Mouse (Mus musculus): Measurements from ENCODE around the gene Rufy1. TPM values are rescaled to one million over a fixed set of nuclear protein-coding genes. Genes with fewer than 3 reads are reported as not detected.

Gene Rufy1
- polyA plus RNA-seq, 1 experiment from 2014 or later, result 22.5 TPM

DNA sequence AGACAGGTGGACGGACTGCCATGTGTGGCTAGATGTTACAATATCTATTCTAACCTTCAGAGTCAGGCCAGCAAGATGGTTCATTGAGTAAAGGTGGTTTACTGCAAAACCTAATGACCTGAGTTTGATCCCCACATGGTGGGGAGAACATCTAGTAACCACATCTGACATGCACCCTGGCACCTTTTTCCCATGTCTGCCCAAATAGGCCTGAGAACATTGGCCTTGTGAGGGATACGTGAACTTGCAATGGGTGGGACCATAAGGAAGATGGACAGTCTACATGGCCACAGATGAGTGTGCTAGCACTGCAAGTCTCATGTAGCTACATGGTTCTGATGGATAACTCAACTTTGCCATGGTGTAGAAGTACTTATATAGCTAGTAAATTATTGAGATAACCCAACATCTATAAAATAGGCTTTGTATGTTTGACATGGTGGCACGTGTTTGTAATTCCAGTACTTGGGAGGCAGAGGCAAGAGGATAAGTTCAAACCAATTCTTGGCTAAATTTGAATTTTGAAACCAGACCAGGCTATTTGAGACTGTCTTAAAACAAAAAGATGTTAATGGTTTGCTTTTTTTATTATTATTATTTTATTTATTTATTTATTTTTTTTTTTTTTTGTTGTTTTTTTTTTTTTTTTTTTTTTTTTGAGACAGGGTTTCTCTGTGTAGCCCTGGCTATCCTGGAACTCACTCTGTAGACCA is 42.6 kb downstream of the Rufy1 start:
- Histone ChIP-seq H3K4me1 (0 out of 2 replicates have a peak, but pooled peaks cover 2% of the 10 kb centered on the region), H3K36me3 (peaks cover 92% of the 10 kb centered on the region), H3K27ac (no peak overlapping the region), H3K9me3 (replicated peaks) (no peaks in the 10 kb centered on the region), H3K27me3 (ENCODE audit: low read depth, poor library complexity, severe bottlenecking) (no peaks in the 10 kb centered on the region), H3K4me3 (no peak overlapping the region)
- DNase-seq (ENCODE audit: low spot score), result no peak
- 96% methylated on average over 3 of the region's 3 CpGs for WGBS

DNA sequence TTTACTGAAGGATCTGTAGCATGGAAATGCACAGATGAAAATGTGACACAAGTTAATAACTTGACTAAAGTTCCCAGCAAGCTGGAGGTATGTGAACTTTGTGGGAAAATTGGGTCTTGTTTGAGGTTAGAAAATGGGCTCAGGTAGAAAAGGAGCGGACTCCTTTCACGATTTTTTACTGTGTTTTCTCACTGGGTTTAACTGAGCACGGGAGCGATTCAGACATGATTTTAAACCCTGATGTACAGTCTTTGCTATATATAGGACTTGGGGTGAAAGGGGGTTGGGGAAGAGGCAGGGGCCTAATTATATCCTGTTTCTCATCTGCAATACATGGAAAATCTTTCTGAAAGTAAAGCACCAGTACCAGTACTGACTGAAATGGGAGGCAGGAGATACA is 43.2 kb downstream of the Rufy1 start:
- Histone ChIP-seq H3K27me3 (ENCODE audit: low read depth, poor library complexity, severe bottlenecking) (no peaks in the 10 kb centered on the region), H3K36me3 (peaks cover 96% of the 10 kb centered on the region), H3K27ac (no peak overlapping the region), H3K4me1 (0 out of 2 replicates have a peak, but pooled peaks cover 2% of the 10 kb centered on the region), H3K4me3 (no peak overlapping the region), H3K9me3 (replicated peaks) (no peaks in the 10 kb centered on the region)
- 86% methylated on average over 4 of the region's 4 CpGs for WGBS
- DNase-seq (ENCODE audit: low spot score), result no peak

DNA sequence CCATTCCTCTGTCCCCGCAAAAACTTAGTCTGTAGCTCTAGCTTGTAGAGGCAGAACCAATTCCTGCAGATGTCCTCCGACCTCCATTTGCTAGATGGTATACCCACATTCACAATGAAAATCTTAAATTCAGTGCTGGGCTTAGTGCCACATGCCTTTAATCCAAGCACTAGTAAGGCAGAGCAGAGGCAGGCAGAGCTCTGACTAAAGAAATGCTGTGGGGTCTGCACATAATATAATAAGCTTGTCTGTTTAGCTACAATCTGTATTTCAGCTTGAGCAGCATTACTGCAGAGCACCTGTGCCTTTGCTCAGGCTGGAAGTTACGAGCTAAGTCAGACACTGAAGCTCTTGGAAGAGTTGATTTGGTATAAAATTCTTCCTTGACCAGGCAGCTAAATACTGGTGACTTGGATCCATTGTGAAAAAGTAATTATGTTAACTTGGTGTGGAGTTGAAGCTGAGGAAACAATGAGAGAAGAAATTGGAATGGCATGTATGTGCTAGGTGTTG is 43.7 kb downstream of the Rufy1 start:
- Histone ChIP-seq H3K4me3 (no peak overlapping the region), H3K27me3 (ENCODE audit: low read depth, poor library complexity, severe bottlenecking) (no peaks in the 10 kb centered on the region), H3K36me3 (peaks cover 96% of the 10 kb centered on the region), H3K4me1 (0 out of 2 replicates have a peak, but pooled peaks cover 2% of the 10 kb centered on the region), H3K27ac (no peak overlapping the region), H3K9me3 (replicated peaks) (no peaks in the 10 kb centered on the region)
- DNase-seq (ENCODE audit: low spot score), result no peak
- WGBS, result 84% methylated on average over 3 of the region's 3 CpGs

DNA sequence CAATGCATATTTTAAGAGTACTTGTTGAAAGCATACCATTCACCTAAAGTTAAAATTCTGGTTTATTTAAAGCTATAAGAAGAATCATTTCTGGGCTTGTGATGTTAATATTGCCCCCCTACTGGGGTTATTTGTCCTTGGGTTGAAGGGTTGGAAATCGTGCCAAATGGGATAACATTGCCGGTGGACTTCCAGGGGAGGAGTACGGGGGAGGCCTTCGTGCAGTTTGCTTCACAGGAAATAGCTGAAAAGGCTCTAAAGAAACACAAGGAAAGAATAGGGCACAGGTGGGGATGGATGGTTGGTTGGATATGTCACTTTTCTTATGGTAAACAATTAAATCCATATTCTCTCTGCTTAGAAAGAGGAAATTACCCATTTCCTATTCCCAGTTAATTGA is 49.6 kb downstream of the Rufy1 start:
- no peak for DNase-seq (ENCODE audit: low spot score)
- WGBS, result 84% methylated on average over 4 of the region's 4 CpGs
- peaks cover 80% of the 10 kb centered on the region for H3K36me3 ChIP-seq
- H3K27me3 ChIP-seq (ENCODE audit: low read depth, poor library complexity, severe bottlenecking), result no peaks in the 10 kb centered on the region
- peaks cover 20% of the 10 kb centered on the region for H3K4me1 ChIP-seq
- H3K9me3 ChIP-seq (replicated peaks), result no peaks in the 10 kb centered on the region
- H3K4me3 ChIP-seq, result peak overlapping the region; percentile 32
- H3K27ac ChIP-seq, result no peak overlapping the region

- Histone ChIP-seq H3K27me3 (ENCODE audit: low read depth, poor library complexity, severe bottlenecking) (no peaks in the 10 kb centered on the region), H3K27ac (no peak overlapping the region), H3K4me3 (peak overlapping the region; percentile 89), H3K36me3 (peaks cover 59% of the 10 kb centered on the region), H3K9me3 (replicated peaks) (no peaks in the 10 kb centered on the region), H3K4me1 (peaks cover 24% of the 10 kb centered on the region)
- WGBS, result 73% methylated on average over 12 of the region's 12 CpGs
- no peak for DNase-seq (ENCODE audit: low spot score)
Measured at GRCm38 (mm10) chr11:50379023-50379752, 51.7 kb downstream of the Rufy1 start.

DNA sequence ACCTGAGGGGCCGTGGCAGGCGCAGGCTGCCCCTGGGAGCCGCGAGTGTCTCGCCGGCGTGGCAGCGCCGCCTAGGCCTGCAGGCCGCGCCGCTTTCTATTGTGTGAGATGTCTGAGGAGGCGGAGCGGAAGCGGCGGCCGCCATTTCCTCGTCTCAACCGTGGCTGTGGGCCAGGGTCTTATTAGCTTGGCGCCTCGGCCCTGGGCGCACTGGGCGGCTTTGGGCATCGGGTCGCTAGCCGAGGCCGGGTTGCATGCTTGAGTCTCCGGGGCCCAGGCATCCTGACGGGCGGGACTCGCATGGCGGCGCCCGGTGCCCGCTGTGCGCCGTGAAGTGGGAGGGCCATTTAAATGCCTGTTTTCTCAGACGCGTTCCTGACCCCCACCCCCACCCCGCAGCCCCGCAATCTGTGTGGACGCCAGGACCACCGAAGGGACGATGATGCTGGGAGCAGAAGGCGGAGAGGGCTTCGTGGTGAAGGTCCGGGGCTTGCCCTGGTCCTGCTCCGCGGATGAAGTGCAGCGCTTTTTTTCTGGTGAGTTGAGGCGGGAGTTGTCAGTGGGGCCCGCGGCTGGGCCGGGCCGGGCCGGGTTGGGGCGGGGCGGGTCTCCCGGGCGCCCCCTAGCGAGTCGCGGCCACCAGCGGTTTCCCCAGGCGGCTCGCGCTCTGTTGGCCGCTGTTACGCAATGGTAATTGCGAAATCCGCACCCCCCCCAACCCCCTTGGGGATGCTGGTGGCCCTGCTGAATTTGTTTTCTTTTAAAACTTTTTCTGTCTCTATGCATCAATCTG is 52.8 kb downstream of the Rufy1 start:
- peak overlapping the region; percentile 89 for H3K4me3 ChIP-seq
- no peaks in the 10 kb centered on the region for H3K27me3 ChIP-seq (ENCODE audit: low read depth, poor library complexity, severe bottlenecking)
- H3K36me3 ChIP-seq, result peaks cover 48% of the 10 kb centered on the region
- DNase-seq (ENCODE audit: low spot score), result peak; percentile 89
- peaks cover 24% of the 10 kb centered on the region for H3K4me1 ChIP-seq
- under 1% methylated on average over 71 of the region's 71 CpGs for WGBS
- H3K9me3 ChIP-seq (replicated peaks), result no peaks in the 10 kb centered on the region
- H3K27ac ChIP-seq, result peak overlapping the region; percentile 97

GRCm38 (mm10) chr11:50376911-50377891 is 53.7 kb downstream of the Rufy1 start, which contains the start of gene Hnrnph1:
Gene Hnrnph1, plus strand, starts transcription at chr11:50376990.
- Histone ChIP-seq H3K9me3 (replicated peaks) (no peaks in the 10 kb centered on the region), H3K4me3 (peak within 1 kb of the TSS; percentile 89), H3K27me3 (ENCODE audit: low read depth, poor library complexity, severe bottlenecking) (no peaks in the 10 kb centered on the region), H3K36me3 (peaks cover 39% of the 10 kb centered on the region), H3K27ac (peak within 1 kb of the TSS; percentile 97), H3K4me1 (peaks cover 24% of the 10 kb centered on the region)
- DNase-seq (ENCODE audit: low spot score), result peak; percentile 99
- WGBS, result under 1% methylated on average over 76 of the region's 76 CpGs

DNA sequence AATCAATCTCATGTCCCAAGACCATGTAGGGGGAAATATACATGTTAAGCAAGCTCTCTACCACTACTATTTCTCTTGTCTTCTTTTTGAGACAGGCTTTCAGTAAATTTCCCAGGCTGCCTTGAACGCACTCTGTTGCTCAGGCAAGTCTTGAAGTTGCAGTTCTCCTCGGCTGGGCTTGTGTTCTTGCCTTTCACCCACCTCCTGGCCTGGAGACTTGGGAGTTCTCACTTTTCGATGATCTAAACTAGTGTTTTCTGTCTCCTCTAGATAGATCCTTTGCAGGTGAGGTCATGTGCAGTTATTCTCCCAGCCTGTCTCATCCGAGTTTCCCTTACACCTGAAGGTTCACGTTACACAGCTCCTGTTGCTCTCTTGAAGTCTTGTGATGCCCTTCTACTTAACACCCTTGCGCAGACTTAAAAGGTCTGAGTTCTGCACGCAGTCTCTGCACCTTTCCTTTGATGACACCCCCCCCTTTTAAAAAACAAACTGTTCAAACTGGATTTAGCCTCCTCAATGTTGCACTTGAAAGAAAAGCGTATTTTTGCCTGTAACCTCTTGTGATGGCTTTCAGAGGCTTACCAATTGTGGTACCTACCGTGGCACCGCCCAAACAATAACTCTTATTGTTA is 54.7 kb downstream of the Rufy1 start:
- Histone ChIP-seq H3K9me3 (replicated peaks) (no peaks in the 10 kb centered on the region), H3K27me3 (ENCODE audit: low read depth, poor library complexity, severe bottlenecking) (no peaks in the 10 kb centered on the region)

DNA sequence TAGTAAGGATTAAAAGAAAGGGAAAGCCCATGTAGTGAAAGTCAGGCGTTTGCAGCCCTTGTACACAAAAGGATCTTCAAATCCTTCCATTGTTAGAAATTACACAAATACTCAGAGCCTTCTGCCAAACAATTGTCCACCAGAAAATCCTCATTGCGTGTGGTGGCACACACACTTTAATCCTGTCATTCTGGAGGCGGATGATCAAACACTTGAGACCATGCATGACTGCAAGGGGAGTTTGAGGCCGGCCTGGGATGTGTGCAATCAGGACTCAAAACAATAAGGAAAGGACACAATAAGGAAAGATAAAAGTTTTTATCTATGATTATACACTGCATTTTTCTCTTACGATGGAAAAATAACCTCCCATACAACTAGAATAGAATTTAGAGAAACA is 55.5 kb downstream of the Rufy1 start:
- H3K36me3 ChIP-seq, result peaks cover 21% of the 10 kb centered on the region
- no peak for DNase-seq (ENCODE audit: low spot score)
- 88% methylated on average over 5 of the region's 5 CpGs for WGBS
- peaks cover 29% of the 10 kb centered on the region for H3K4me1 ChIP-seq
- no peaks in the 10 kb centered on the region for H3K9me3 ChIP-seq (replicated peaks)
- H3K27me3 ChIP-seq (ENCODE audit: low read depth, poor library complexity, severe bottlenecking), result no peaks in the 10 kb centered on the region
- no peak overlapping the region for H3K4me3 ChIP-seq
- no peak overlapping the region for H3K27ac ChIP-seq

More for the DNA sequence above, 54.7 kb downstream of the Rufy1 start:
- no peak for DNase-seq (ENCODE audit: low spot score)
- WGBS, result 22% methylated on average over 10 of the region's 10 CpGs
- Histone ChIP-seq H3K4me3 (peak overlapping the region; percentile 89), H3K36me3 (peaks cover 30% of the 10 kb centered on the region), H3K27ac (peak overlapping the region; percentile 97), H3K4me1 (peaks cover 26% of the 10 kb centered on the region)

DNA sequence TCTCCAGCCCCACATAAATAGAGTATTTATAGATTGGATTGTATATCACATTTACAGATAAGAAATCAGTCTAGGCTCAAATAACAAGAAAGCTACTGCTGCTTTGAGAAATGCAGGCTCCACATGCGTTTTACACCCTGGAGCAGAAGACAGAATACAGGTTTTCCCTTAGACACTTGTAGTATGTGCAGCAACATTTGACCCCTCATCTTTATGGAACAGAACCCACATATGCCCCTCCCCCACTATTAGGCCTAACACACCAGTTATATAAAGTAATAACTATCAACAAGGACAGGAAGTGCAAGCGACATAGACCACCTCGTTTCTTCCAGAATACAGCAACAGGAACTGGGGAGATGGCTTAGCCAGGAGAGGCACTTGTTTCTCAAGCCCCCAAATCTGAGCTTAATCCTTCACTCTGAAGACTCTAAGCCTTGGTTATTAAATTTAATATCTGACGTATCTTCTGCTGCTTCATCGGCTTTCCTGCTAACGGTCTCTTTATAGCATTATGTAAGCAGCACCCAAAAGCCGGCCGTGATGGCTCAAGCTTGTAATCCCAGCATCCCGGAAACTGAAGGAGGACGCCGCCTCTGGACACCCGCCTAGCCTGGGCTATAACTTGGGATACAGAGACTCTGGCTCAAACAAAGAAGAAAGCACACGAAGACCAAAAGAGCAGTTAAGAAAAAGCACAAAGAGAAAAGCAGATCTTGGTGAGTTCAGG is 56.5 kb downstream of the Rufy1 start:
- Histone ChIP-seq H3K4me3 (no peak overlapping the region), H3K9me3 (replicated peaks) (no peaks in the 10 kb centered on the region), H3K27me3 (ENCODE audit: low read depth, poor library complexity, severe bottlenecking) (no peaks in the 10 kb centered on the region), H3K4me1 (peaks cover 21% of the 10 kb centered on the region), H3K36me3 (peaks cover 11% of the 10 kb centered on the region), H3K27ac (no peak overlapping the region)
- 90% methylated on average over 13 of the region's 13 CpGs for WGBS
- no peak for DNase-seq (ENCODE audit: low spot score)

GRCm38 (mm10) chr11:50373621-50374020 is 57.3 kb downstream of the Rufy1 start:
- no peak overlapping the region for H3K27ac ChIP-seq
- no peaks in the 10 kb centered on the region for H3K9me3 ChIP-seq (replicated peaks)
- peaks cover 18% of the 10 kb centered on the region for H3K4me1 ChIP-seq
- WGBS, result 97% methylated on average over 1 of the region's 1 CpGs
- no peak overlapping the region for H3K4me3 ChIP-seq
- peaks cover 3% of the 10 kb centered on the region for H3K36me3 ChIP-seq
- no peak for DNase-seq (ENCODE audit: low spot score)
- no peaks in the 10 kb centered on the region for H3K27me3 ChIP-seq (ENCODE audit: low read depth, poor library complexity, severe bottlenecking)

Data from limb, embryonic 10.5 days (tissue).